Mouse (Mus musculus): ENCODE measurements around the gene Gm13420. TPM values are rescaled to one million over a fixed set of nuclear protein-coding genes. Genes with fewer than 3 reads are reported as not detected.

Gene Gm13420
- polyA plus RNA-seq, 1 experiment from 2014 or later: 0.22 TPM

- Histone ChIP-seq H3K9ac (ENCODE audit: low read depth, low read length) (no peak overlapping the region), H3K4me3 (ENCODE audit: low read depth, low read length) (no peak overlapping the region), H3K4me1 (ENCODE audit: control insufficient read depth, low read depth, low read length) (peaks cover 6% of the 10 kb centered on the region; the same call in 1 of the 2 replicates), H3K36me3 (ENCODE audit: control insufficient read depth, insufficient read depth) (peaks cover 24% of the 10 kb centered on the region), H3K27ac (ENCODE audit: low read length) (no peak overlapping the region), H3K27me3 (ENCODE audit: control insufficient read depth, insufficient read depth, low read depth, low read length) (no peaks in the 10 kb centered on the region), H3K9me3 (replicated peaks; ENCODE audit: control insufficient read depth, low read length) (no peaks in the 10 kb centered on the region), H3K4me2 (ENCODE audit: low read depth, low read length) (no peak overlapping the region)
- ATAC-seq (ENCODE audit: low read depth): no peak
These were observed 50.6 kb downstream of the Gm13420 start for GRCm38 (mm10) chr2:29700898-29701297.

- WGBS (ENCODE audit: insufficient replicate concordance): 59% methylated on average over 6 of the region's 6 CpGs
- Histone ChIP-seq H3K9ac (ENCODE audit: low read depth, low read length) (no peak overlapping the region), H3K36me3 (ENCODE audit: control insufficient read depth, insufficient read depth) (peaks cover 24% of the 10 kb centered on the region), H3K27me3 (ENCODE audit: control insufficient read depth, insufficient read depth, low read depth, low read length) (no peaks in the 10 kb centered on the region), H3K4me3 (ENCODE audit: low read depth, low read length) (no peak overlapping the region), H3K4me2 (ENCODE audit: low read depth, low read length) (no peak overlapping the region), H3K27ac (ENCODE audit: low read length) (no peak overlapping the region; the same call in 1 of the 2 replicates), H3K4me1 (ENCODE audit: control insufficient read depth, low read depth, low read length) (peaks cover 3% of the 10 kb centered on the region; the same call in 1 of the 2 replicates), H3K9me3 (replicated peaks; ENCODE audit: control insufficient read depth, low read length) (no peaks in the 10 kb centered on the region)
- no peak for ATAC-seq (ENCODE audit: low read depth)
These were observed 52.8 kb downstream of the Gm13420 start for GRCm38 (mm10) chr2:29698421-29699290.

- no peak overlapping the region for H3K4me3 ChIP-seq (ENCODE audit: low read depth, low read length)
- H3K27ac ChIP-seq (ENCODE audit: low read length): no peak overlapping the region
- no peaks in the 10 kb centered on the region for H3K27me3 ChIP-seq (ENCODE audit: control insufficient read depth, insufficient read depth, low read depth, low read length)
- no peak overlapping the region for H3K4me2 ChIP-seq (ENCODE audit: low read depth, low read length)
- no peaks in the 10 kb centered on the region for H3K9me3 ChIP-seq (replicated peaks; ENCODE audit: control insufficient read depth, low read length)
- no peak for ATAC-seq (ENCODE audit: low read depth)
- H3K9ac ChIP-seq (ENCODE audit: low read depth, low read length): no peak overlapping the region
- WGBS (ENCODE audit: insufficient replicate concordance): 75% methylated on average over 7 of the region's 7 CpGs
- H3K4me1 ChIP-seq (ENCODE audit: control insufficient read depth, low read depth, low read length): no peaks in the 10 kb centered on the region
- peaks cover 15% of the 10 kb centered on the region for H3K36me3 ChIP-seq (ENCODE audit: control insufficient read depth, insufficient read depth)
These were observed 55.2 kb downstream of the Gm13420 start for GRCm38 (mm10) chr2:29696207-29696800.

Other genes starting within 250 kb of the Gm13420 start
- 4.2 and 4.7 TPM in 2 replicates for gene Rapgef1, start 132.0 kb downstream of the Gm13420 start, polyA plus RNA-seq (2015; fragmentation: Nextera tagmentation; extraction: Ambion mirVana)
- not detected in 2 replicates for gene Gm13547, start 7.6 kb upstream of the Gm13420 start, polyA plus RNA-seq (2015; fragmentation: Nextera tagmentation; extraction: Ambion mirVana)
- gene Coq4, start 35.8 kb upstream of the Gm13420 start, polyA plus RNA-seq (2015; fragmentation: Nextera tagmentation; extraction: Ambion mirVana): 9.0 and 10.1 TPM in 2 replicates
- 10.2 and 13.1 TPM in 2 replicates for gene Trub2, start 36.8 kb upstream of the Gm13420 start, polyA plus RNA-seq (2015; fragmentation: Nextera tagmentation; extraction: Ambion mirVana)
- 2.7 and 3.3 TPM in 2 replicates for gene Slc27a4, start 50.9 kb upstream of the Gm13420 start, polyA plus RNA-seq (2015; fragmentation: Nextera tagmentation; extraction: Ambion mirVana)
- 8.6 and 9.4 TPM in 2 replicates for gene Urm1, start 68.4 kb upstream of the Gm13420 start, polyA plus RNA-seq (2015; fragmentation: Nextera tagmentation; extraction: Ambion mirVana)
- 32.8 and 35.6 TPM in 2 replicates for gene Cercam, start 117.5 kb upstream of the Gm13420 start, polyA plus RNA-seq (2015; fragmentation: Nextera tagmentation; extraction: Ambion mirVana)
- gene Odf2, start 137.5 kb upstream of the Gm13420 start, polyA plus RNA-seq (2015; fragmentation: Nextera tagmentation; extraction: Ambion mirVana): 32.6 and 32.7 TPM in 2 replicates
- 23.8 and 25.9 TPM in 2 replicates for gene Gle1, start 183.7 kb upstream of the Gm13420 start, polyA plus RNA-seq (2015; fragmentation: Nextera tagmentation; extraction: Ambion mirVana)
- 15.9 and 19.7 TPM in 2 replicates for gene Sptan1, start 213.9 kb upstream of the Gm13420 start, polyA plus RNA-seq (2015; fragmentation: Nextera tagmentation; extraction: Ambion mirVana)